Mouse (Mus musculus): ENCODE results near the gene Mkrn3.

Gene Mkrn3

GRCm38 (mm10) chr7:62378529-62378928, 41.4 kb downstream of the Mkrn3 start:
- no peak for DNase-seq (ENCODE audit: low spot score in 2 of 2)

- DNase-seq (ENCODE audit: low spot score in 2 of 2) = no peak
These were observed 42.6 kb downstream of the Mkrn3 start for GRCm38 (mm10) chr7:62377313-62377712.

- no peak for DNase-seq (ENCODE audit: low spot score in 2 of 2)
These were observed 43.2 kb downstream of the Mkrn3 start, which contains the start of gene Magel2 for GRCm38 (mm10) chr7:62376510-62377304. TSS of gene Magel2 (plus strand) at chr7:62377010.

GRCm38 (mm10) chr7:62375658-62376057, 44.3 kb downstream of the Mkrn3 start:
- no peak for DNase-seq (ENCODE audit: low spot score in 2 of 2)

Measured in right cerebral cortex, postnatal 36 days (tissue).